Mouse (Mus musculus) C2C12 (cell line): ENCODE measurements around the gene 1600002K03Rik. TPM values are rescaled to one million over a fixed set of nuclear protein-coding genes. Genes with fewer than 3 reads are reported as not detected.

ENCODE experiments used
- H3K27me3 ChIP-seq: one replicate; pipeline ENCODE4 v1.6.1; 2011; ENCODE audit not compliant: control insufficient read depth, insufficient read depth, insufficient read length
- H3K36me3 ChIP-seq: one replicate; pipeline ENCODE4 v1.6.1; 2011; ENCODE audit not compliant: control insufficient read depth, insufficient read depth
- H3K4me3 ChIP-seq: one replicate; pipeline ENCODE4 v1.5.1; 2011; ENCODE audit warnings: mild to moderate bottlenecking, control low read depth; ENCODE audit not compliant: poor library complexity, insufficient read depth, severe bottlenecking
- H3K79me2 ChIP-seq: one replicate; pipeline ENCODE4 v1.6.1; 2011; ENCODE audit not compliant: control insufficient read depth, insufficient read depth
- H3K79me3 ChIP-seq: one replicate; pipeline ENCODE4 v1.6.1; 2011; ENCODE audit warnings: low read depth, control low read depth
- H3ac ChIP-seq: one replicate; pipeline ENCODE3; 2011; ENCODE audit warnings: low read depth; ENCODE audit not compliant: control insufficient read depth, insufficient read length
- CEBPB ChIP-seq: IDR thresholded peaks from one replicate; pipeline ENCODE4 v1.6.1; 2011; ENCODE audit warnings: low read depth, mild to moderate bottlenecking, control low read depth, moderate library complexity
- CTCF ChIP-seq: IDR thresholded peaks from one replicate; pipeline ENCODE4 v1.5.1; 2011; ENCODE audit not compliant: control insufficient read depth, insufficient read depth, insufficient read length
- FOSL1 ChIP-seq: IDR thresholded peaks from one replicate; pipeline ENCODE4 v1.8.0; 2011; ENCODE audit warnings: mild to moderate bottlenecking, low read length; ENCODE audit not compliant: poor library complexity, insufficient read depth, severe bottlenecking
- MAX ChIP-seq: IDR thresholded peaks from one replicate; pipeline ENCODE4 v1.6.1; 2011; ENCODE audit warnings: mild to moderate bottlenecking, control low read depth
- MYOD1 ChIP-seq: IDR thresholded peaks from one replicate; pipeline ENCODE4 v1.6.1; 2011; ENCODE audit warnings: low read depth; ENCODE audit not compliant: control insufficient read depth, insufficient read length
- MYOG ChIP-seq: IDR thresholded peaks from one replicate; pipeline ENCODE4 v1.6.1; 2011; ENCODE audit not compliant: control insufficient read depth, insufficient read length; ENCODE audit errors: extremely low read depth
- USF1 ChIP-seq: IDR thresholded peaks from one replicate; pipeline ENCODE4 v1.6.1; 2011; ENCODE audit warnings: low read depth, mild to moderate bottlenecking, control low read depth, moderate library complexity
- polyA plus RNA-seq: library from polyadenylated mRNA; unstranded; fragments of >200 nt; fragmentation: generic; extraction: Trizol; gene quantifications from one replicate; pipeline ENCODE4 v1.2.1, GENCODE M21; 2012; ENCODE audit warnings: missing spikeins

The 1600002K03Rik gene
- polyA plus RNA-seq, 1 experiment = 33.4 TPM

GRCm38 (mm10) chr10:80186649-80187048, 13.9 kb downstream of the 1600002K03Rik start:
- Histone ChIP-seq H3K79me3 (no peaks in the 10 kb centered on the region), H3K79me2 (no peaks in the 10 kb centered on the region), H3K27me3 (peaks cover 12% of the 10 kb centered on the region), H3ac (no peak overlapping the region), H3K4me3 (no peak overlapping the region), H3K36me3 (no peaks in the 10 kb centered on the region)
- TF ChIP-seq FOSL1 (no peak), MYOG (no peak), MYOD1 (no peak), MAX (no peak), USF1 (no peak), CTCF (no peak), CEBPB (no peak)

GRCm38 (mm10) chr10:80187739-80188138, 15.0 kb downstream of the 1600002K03Rik start:
- H3K36me3 ChIP-seq = no peaks in the 10 kb centered on the region
- TF ChIP-seq MAX = no peak
- no peak for TF ChIP-seq CTCF
- TF ChIP-seq MYOG = no peak
- no peak for TF ChIP-seq MYOD1
- no peak for TF ChIP-seq CEBPB
- H3K27me3 ChIP-seq = peaks cover 12% of the 10 kb centered on the region
- no peak overlapping the region for H3K4me3 ChIP-seq
- H3K79me2 ChIP-seq = no peaks in the 10 kb centered on the region
- H3K79me3 ChIP-seq = no peaks in the 10 kb centered on the region
- H3ac ChIP-seq = no peak overlapping the region

GRCm38 (mm10) chr10:80188453-80189024, 15.8 kb downstream of the 1600002K03Rik start:
- no peak overlapping the region for H3ac ChIP-seq
- H3K79me2 ChIP-seq = no peaks in the 10 kb centered on the region
- no peak overlapping the region for H3K4me3 ChIP-seq
- no peaks in the 10 kb centered on the region for H3K36me3 ChIP-seq
- TF ChIP-seq MYOG (no peak), USF1 (no peak)
- no peaks in the 10 kb centered on the region for H3K79me3 ChIP-seq
- peaks cover 12% of the 10 kb centered on the region for H3K27me3 ChIP-seq

GRCm38 (mm10) chr10:80189999-80190398, 17.3 kb downstream of the 1600002K03Rik start:
- no peaks in the 10 kb centered on the region for H3K79me3 ChIP-seq
- TF ChIP-seq FOSL1 (no peak), CTCF (no peak), CEBPB (no peak)
- H3ac ChIP-seq = no peak overlapping the region
- H3K27me3 ChIP-seq = peaks cover 12% of the 10 kb centered on the region
- no peaks in the 10 kb centered on the region for H3K36me3 ChIP-seq
- no peaks in the 10 kb centered on the region for H3K79me2 ChIP-seq
- H3K4me3 ChIP-seq = no peak overlapping the region

GRCm38 (mm10) chr10:80190491-80191051, 17.8 kb downstream of the 1600002K03Rik start:
- Histone ChIP-seq H3K36me3 (no peaks in the 10 kb centered on the region), H3K79me2 (no peaks in the 10 kb centered on the region), H3ac (no peak overlapping the region), H3K4me3 (no peak overlapping the region), H3K79me3 (no peaks in the 10 kb centered on the region), H3K27me3 (peaks cover 12% of the 10 kb centered on the region)
- TF ChIP-seq CEBPB (no peak), MYOG (no peak), MAX (no peak), MYOD1 (no peak), FOSL1 (no peak), CTCF (no peak), USF1 (no peak)

- Histone ChIP-seq H3K27me3 (peaks cover 12% of the 10 kb centered on the region), H3K79me3 (no peaks in the 10 kb centered on the region), H3K4me3 (no peak overlapping the region)
Observed at GRCm38 (mm10) chr10:80193976-80194375, 21.2 kb downstream of the 1600002K03Rik start.

More at GRCm38 (mm10) chr10:80193976-80194375, 21.2 kb downstream of the 1600002K03Rik start:
- Histone ChIP-seq H3K79me2 (no peaks in the 10 kb centered on the region), H3K36me3 (no peaks in the 10 kb centered on the region), H3ac (no peak overlapping the region)
- TF ChIP-seq FOSL1 = no peak
- TF ChIP-seq USF1 = no peak
- no peak for TF ChIP-seq MAX
- no peak for TF ChIP-seq CEBPB
- TF ChIP-seq MYOG = no peak
- no peak for TF ChIP-seq CTCF
- TF ChIP-seq MYOD1 = no peak
